Mouse (Mus musculus) midbrain, embryonic 16.5 days (tissue): ENCODE measurements around the gene Zfp354c. TPM values are rescaled to one million over a fixed set of nuclear protein-coding genes. Genes with fewer than 3 reads are reported as not detected.

Experiments used
- ATAC-seq: fragments of 200-750 bp; cut with Nextera tagmentation; 2 replicates; pipeline ENCODE4 v1.8.0; 2017; ENCODE audit warnings: moderate TSS enrichment
- H3K27ac ChIP-seq: fragments of 300-500 bp; sonication (generic); 2 replicates; pipeline ENCODE4 v1.5.1; 2014; ENCODE audit warnings: mild to moderate bottlenecking, low read length, mixed read lengths
- H3K27me3 ChIP-seq: fragments of 300-500 bp; sonication (generic); 2 replicates; pipeline ENCODE4 v1.6.1; 2014; ENCODE audit warnings: low read depth, low read length, mixed read lengths; ENCODE audit not compliant: control insufficient read depth, insufficient read depth
- H3K36me3 ChIP-seq: fragments of 300-500 bp; sonication (generic); 2 replicates; pipeline ENCODE4 v1.6.1; 2014; ENCODE audit warnings: mild to moderate bottlenecking, low read length, moderate library complexity, mixed read lengths; ENCODE audit not compliant: control insufficient read depth, insufficient read depth
- H3K4me1 ChIP-seq: fragments of 300-500 bp; sonication (generic); 2 replicates; pipeline ENCODE4 v1.6.1; 2014; ENCODE audit warnings: mild to moderate bottlenecking, low read length, mixed read lengths; ENCODE audit not compliant: control insufficient read depth, insufficient read depth
- H3K4me2 ChIP-seq: fragments of 300-500 bp; sonication (generic); 2 replicates; pipeline ENCODE4 v1.6.1; 2014; ENCODE audit warnings: mild to moderate bottlenecking, low read length, mixed read lengths
- H3K4me3 ChIP-seq: fragments of 300-500 bp; sonication (generic); 2 replicates; pipeline ENCODE4 v1.5.1; 2014; ENCODE audit warnings: low read depth, mild to moderate bottlenecking, low read length, moderate library complexity, mixed read lengths
- H3K9ac ChIP-seq: fragments of 300-500 bp; sonication (generic); 2 replicates; pipeline ENCODE4 v1.6.1; 2014; ENCODE audit warnings: low read depth, low read length, mixed read lengths
- H3K9me3 ChIP-seq: fragments of 300-500 bp; sonication (generic); replicated peaks from 2 replicates; pipeline ENCODE4 v1.6.1; 2014; ENCODE audit warnings: mild to moderate bottlenecking, low read length, mixed read lengths; ENCODE audit not compliant: control insufficient read depth, poor library complexity, severe bottlenecking
- WGBS: fragments of 180-500 bp; shearing (Covaris S2); extraction: QIAGEN DNeasy Blood & Tissue Kit; methylation state at CpG from one replicate; pipeline ENCODE4 v1.1.7; 2014; 5-methylcytosine and 5-hydroxymethylcytosine counted together
- polyA plus RNA-seq: library from polyadenylated mRNA; unstranded; fragments of >200 nt; fragmentation: Nextera tagmentation; extraction: Ambion mirVana; gene quantifications from 2 replicates; pipeline ENCODE4 v1.2.1, GENCODE M21; 2015

Zfp354c gene
- polyA plus RNA-seq: 63.5 TPM in 2 replicates

DNA sequence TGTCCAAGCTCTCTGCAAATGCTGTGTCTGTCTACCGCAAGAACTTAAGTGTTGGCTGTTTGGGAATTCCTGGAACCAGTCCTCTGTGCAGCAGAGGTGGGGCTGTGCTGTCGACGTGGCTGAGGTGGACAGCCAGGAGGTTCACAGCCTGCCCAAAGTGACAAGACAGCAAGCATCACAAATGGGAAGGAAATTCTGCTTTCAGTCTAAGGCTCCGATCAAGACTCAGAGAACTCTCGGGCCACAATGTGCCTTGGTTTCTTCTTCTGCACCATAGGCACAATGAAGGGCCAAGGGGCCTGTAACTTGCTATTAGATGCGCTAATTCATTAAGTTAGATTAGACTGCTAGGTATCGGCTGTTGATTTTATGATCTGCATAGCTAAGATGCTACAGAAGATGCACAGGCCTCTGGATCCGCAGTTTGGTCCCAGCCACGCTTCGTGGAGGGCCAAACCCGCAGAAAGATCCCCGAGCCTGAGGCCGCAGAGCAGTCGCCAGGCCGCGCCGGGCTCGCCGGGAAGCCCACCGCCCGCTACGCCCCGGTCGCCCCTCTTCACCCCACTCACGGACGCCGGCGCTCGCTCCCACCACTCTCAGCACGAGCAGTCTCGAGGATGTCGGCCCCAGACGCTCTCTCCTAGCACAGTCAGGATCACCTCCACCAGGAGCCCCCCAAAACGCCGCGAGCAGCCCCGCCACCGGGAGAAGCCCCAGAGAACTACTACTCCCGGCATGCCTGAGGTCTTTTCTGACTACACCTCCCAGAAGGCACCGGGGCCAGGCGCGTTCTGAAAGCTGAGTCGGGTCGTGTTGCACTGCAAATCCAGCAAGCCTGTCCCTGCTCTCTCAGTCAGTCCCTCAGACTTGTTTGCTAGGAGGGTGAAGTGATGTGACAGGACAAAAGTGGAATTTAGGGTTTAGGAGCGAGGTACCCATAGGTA lies at the start of gene Zfp354c:
Zfp354c (minus strand) TSS at position 715 of the 944 bp plus-strand sequence.
- peak within 1 kb of the TSS; percentile 75 for H3K27ac ChIP-seq
- no peaks in the 10 kb centered on the region for H3K27me3 ChIP-seq
- H3K36me3 ChIP-seq: peaks cover 25% of the 10 kb centered on the region
- WGBS: under 1% methylated on average over 45 of the region's 45 CpGs
- peaks cover 13% of the 10 kb centered on the region for H3K4me1 ChIP-seq
- H3K4me3 ChIP-seq: peak within 1 kb of the TSS; percentile 66
- H3K4me2 ChIP-seq: peak within 1 kb of the TSS; percentile 78
- no peaks in the 10 kb centered on the region for H3K9me3 ChIP-seq
- peak within 1 kb of the TSS; percentile 75 for H3K9ac ChIP-seq
- peak; percentile 98 for ATAC-seq

DNA sequence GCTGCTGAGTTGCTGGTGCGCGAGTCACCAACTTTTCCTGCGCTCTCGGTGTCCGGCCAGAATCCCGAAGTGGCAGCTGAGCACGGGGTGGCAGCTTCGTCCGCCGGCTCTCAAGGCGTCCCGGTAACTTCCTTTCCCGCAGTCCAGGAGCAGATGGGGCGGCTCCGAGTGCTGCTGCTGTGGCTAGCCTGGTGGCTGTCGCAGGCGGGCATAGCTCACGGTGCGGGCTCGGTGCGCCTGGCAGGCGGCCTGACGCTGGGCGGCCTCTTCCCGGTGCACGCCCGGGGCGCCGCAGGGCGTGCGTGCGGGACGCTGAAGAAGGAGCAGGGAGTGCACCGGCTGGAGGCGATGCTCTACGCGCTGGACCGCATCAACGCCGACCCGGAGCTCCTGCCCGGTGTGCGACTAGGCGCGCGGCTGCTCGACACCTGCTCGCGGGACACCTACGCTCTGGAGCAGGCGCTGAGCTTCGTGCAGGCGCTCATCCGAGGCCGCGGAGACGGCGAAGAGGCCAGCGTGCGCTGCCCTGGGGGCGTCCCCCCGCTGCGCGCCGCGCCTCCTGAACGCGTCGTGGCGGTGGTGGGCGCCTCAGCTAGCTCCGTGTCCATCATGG lies 23.6 kb upstream of the Zfp354c start:
- Histone ChIP-seq H3K4me1 (peaks cover 11% of the 10 kb centered on the region; the same call in 1 of the 2 replicates), H3K9ac (peak overlapping the region; percentile 63), H3K36me3 (no peaks in the 10 kb centered on the region), H3K27me3 (peaks cover 49% of the 10 kb centered on the region), H3K27ac (no peak overlapping the region), H3K9me3 (0 out of 2 replicates have a peak, but pooled peaks cover 3% of the 10 kb centered on the region), H3K4me2 (peak overlapping the region; percentile 97), H3K4me3 (peak overlapping the region; percentile 53)
- WGBS: under 1% methylated on average over 57 of the region's 72 CpGs
- peak; percentile 48; the same call in 1 of the 2 replicates for ATAC-seq

DNA sequence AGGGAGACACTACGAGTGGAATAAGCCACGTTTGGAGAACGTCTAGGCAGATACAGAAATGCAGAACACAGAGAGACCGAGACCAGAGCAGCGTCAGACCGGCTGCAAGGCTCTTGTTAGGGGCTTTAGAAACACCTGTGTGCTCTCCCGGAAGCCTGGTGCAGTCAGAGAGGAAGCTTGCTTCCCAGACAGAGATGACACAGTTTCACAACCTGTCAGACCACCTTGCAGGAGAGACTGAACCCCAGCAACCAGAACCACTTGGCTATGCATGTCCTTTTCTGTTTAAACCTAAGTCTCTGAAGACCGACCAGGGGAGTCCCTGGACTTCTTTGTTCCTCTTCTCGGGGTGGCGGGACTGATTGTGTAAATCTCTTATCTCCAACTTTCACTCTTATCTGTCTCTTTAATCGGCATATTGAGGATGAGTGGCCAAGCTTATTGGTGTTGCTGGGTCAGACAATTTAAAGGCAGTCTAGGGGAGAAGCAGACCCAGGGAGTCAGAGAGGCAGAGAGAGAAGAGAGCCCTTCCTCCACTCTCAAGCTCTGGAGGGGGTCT lies 22.7 kb upstream of the Zfp354c start, which contains the start of gene Grm6:
Grm6 (plus strand) TSS at position 509 of the 559 bp plus-strand sequence.
- peak within 1 kb of the TSS; percentile 53 for H3K4me3 ChIP-seq
- H3K9ac ChIP-seq: peak within 1 kb of the TSS; percentile 63
- no peak within 1 kb of the TSS for H3K27ac ChIP-seq
- peaks cover 11% of the 10 kb centered on the region; the same call in 1 of the 2 replicates for H3K4me1 ChIP-seq
- H3K36me3 ChIP-seq: no peaks in the 10 kb centered on the region
- H3K9me3 ChIP-seq: 0 out of 2 replicates have a peak, but pooled peaks cover 3% of the 10 kb centered on the region
- WGBS: 4% methylated on average over 11 of the region's 11 CpGs
- no peak for ATAC-seq
- peaks cover 49% of the 10 kb centered on the region for H3K27me3 ChIP-seq
- H3K4me2 ChIP-seq: peak within 1 kb of the TSS; percentile 97

DNA sequence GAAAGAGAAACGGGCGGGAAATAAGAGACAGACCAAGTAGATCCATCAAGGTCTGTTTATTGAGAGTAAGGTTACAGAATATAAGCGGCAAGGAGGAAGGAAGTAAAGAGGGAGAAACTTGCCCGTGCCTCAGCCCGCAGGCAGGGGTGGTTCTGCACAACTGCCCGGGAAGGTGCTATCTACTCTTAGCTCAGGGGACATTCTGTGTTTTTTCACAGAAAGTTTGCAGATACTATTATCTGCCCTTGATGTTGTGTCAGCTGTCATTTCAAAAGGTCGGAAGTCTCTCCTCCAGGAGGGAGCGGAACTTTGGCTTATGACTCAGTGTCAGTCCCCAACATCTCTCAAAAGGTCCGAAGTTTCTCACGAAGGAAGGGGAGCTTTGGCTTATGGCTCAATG lies 21.8 kb upstream of the Zfp354c start:
- WGBS: 15% methylated on average over 10 of the region's 10 CpGs

DNA sequence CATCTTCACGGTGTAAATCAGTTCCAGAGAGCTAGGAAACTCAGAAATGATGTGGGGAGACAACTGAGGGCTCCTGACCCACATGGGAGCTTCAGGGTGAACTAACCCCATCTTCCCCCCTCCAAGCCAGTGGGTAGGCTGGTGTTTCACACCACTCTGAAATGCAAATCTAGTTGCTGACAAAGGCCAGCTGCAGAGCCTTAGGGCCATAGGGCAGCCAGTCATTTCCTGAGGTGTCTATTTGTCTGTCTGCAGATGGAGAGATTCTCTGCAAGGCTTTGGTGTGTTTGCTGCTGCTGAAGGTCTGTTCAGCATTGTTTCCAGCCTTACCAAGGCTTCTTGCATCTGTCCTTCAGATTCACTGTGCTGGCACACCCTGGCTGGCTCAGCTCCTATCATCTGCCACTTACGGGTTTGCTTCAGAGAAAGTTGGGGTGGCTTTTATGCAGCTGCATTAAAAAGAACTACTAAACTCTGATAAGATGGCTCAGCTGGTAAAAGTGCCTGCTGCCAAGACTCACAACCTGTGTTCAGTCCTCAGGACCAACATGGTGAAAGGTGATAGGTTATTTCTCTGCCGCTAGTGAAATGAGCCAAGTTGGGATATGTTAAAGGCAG lies 21.1 kb upstream of the Zfp354c start:
- peaks cover 11% of the 10 kb centered on the region; the same call in 1 of the 2 replicates for H3K4me1 ChIP-seq
- no peak overlapping the region for H3K4me3 ChIP-seq
- no peak for ATAC-seq
- H3K9me3 ChIP-seq: 0 out of 2 replicates have a peak, but pooled peaks cover 3% of the 10 kb centered on the region
- no peak overlapping the region for H3K4me2 ChIP-seq
- H3K27me3 ChIP-seq: peaks cover 49% of the 10 kb centered on the region
- no peak overlapping the region for H3K9ac ChIP-seq
- H3K27ac ChIP-seq: no peak overlapping the region
- no peaks in the 10 kb centered on the region for H3K36me3 ChIP-seq
- WGBS: 33% methylated on average over 3 of the region's 3 CpGs

More for the DNA sequence above, 21.8 kb upstream of the Zfp354c start:
- Histone ChIP-seq H3K9ac (no peak overlapping the region), H3K9me3 (0 out of 2 replicates have a peak, but pooled peaks cover 3% of the 10 kb centered on the region), H3K36me3 (no peaks in the 10 kb centered on the region), H3K4me3 (no peak overlapping the region), H3K4me1 (peaks cover 11% of the 10 kb centered on the region; the same call in 1 of the 2 replicates), H3K27me3 (peaks cover 49% of the 10 kb centered on the region), H3K4me2 (no peak overlapping the region), H3K27ac (no peak overlapping the region)
- ATAC-seq: no peak

DNA sequence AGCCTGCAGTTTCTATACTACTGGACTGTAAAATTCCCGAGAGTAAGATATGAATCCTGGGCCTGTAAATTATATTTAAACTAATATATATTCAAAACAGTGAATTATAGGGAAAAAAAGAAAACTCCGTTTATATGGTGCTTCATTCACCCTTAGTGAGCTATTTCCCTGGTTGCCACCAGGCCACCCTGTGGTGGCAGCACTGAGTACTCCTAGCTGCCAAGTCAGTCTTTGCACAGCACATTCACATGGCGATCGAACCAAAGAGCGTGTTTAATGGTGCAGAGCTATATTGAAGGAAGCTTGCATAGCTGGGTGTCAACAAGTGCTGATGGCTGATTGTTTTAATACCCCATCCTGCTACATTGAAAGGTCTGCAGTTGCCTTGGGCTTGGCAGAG lies 19.5 kb upstream of the Zfp354c start:
- no peak for ATAC-seq
- Histone ChIP-seq H3K27me3 (peaks cover 36% of the 10 kb centered on the region), H3K9me3 (0 out of 2 replicates have a peak, but pooled peaks cover 3% of the 10 kb centered on the region), H3K4me1 (peaks cover 11% of the 10 kb centered on the region; the same call in 1 of the 2 replicates), H3K27ac (no peak overlapping the region), H3K4me3 (no peak overlapping the region), H3K9ac (no peak overlapping the region), H3K36me3 (no peaks in the 10 kb centered on the region), H3K4me2 (no peak overlapping the region)
- 81% methylated on average over 5 of the region's 5 CpGs for WGBS

DNA sequence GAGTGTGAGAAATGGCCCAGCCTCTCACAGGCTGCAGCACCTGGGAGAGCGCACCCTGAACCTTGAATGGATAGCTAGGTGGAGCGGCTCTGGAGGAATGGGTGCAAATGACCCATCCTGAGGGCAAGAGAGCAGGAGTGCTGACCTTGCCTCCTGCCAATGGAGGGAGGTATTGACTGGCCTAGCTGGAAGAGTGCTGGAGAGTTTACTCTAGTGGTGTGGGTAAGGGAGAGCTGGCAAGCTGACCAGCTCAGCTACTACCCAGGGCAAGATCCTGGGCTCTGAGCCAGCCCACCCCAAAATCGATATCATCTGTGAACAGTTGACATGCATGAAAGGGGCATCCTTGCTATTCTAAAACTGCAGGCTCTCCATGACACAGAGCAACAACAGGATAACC lies 18.4 kb upstream of the Zfp354c start:
- H3K4me2 ChIP-seq: no peak overlapping the region
- H3K27me3 ChIP-seq: peaks cover 25% of the 10 kb centered on the region
- no peak for ATAC-seq
- H3K36me3 ChIP-seq: no peaks in the 10 kb centered on the region
- H3K9ac ChIP-seq: no peak overlapping the region
- H3K4me3 ChIP-seq: no peak overlapping the region
- H3K4me1 ChIP-seq: peaks cover 9% of the 10 kb centered on the region
- H3K9me3 ChIP-seq: 0 out of 2 replicates have a peak, but pooled peaks cover 3% of the 10 kb centered on the region
- no peak overlapping the region for H3K27ac ChIP-seq
- WGBS: 97% methylated on average over 3 of the region's 3 CpGs

DNA sequence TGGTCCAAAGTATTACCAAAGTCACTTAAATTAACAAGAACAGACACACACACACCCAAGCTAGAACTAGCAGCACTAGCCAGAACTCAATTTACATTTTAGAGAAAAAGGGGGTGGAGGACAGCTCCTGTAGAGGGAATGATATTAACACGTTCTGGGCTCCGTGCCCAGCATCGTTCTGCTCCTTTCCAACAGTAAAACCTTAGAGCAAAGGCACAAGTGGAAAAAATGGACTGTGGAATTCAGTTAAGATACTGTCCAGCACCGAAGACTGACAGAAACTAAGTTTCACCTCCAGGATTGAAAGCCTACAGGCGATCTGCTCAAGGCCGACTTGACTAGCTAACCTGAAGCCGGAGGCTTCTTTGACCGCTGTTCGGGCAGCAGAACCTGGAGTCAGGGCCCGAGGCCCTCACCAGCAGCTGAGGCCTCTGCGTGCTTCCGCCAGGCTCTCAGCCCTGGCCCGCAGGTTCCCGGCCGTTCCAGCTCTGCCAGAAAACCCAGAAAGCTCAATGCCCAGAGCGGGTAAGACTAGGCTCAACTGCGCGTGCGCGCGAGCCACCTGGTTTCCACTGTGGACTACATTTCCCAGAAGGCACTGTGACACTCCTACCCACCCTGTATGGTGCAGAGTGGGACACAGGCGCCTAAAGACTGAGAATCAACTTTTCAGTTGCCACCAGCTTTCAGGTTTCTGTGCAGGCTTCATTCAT lies 13.7 kb upstream of the Zfp354c start, which contains the start of gene Zfp879:
Zfp879 (minus strand) TSS at position 530 of the 713 bp plus-strand sequence.
- Histone ChIP-seq H3K9ac (peak within 1 kb of the TSS; percentile 68), H3K4me1 (peaks cover 9% of the 10 kb centered on the region), H3K9me3 (no peaks in the 10 kb centered on the region), H3K4me2 (peak within 1 kb of the TSS; percentile 69), H3K27ac (peak within 1 kb of the TSS; percentile 66), H3K36me3 (no peaks in the 10 kb centered on the region), H3K27me3 (no peaks in the 10 kb centered on the region), H3K4me3 (peak within 1 kb of the TSS; percentile 44)
- ATAC-seq: peak; percentile 99
- WGBS: 20% methylated on average over 22 of the region's 22 CpGs
